Mouse (Mus musculus): Measurements from ENCODE around the gene Pfas. TPM values are rescaled to one million over a fixed set of nuclear protein-coding genes. Genes with fewer than 3 reads are reported as not detected.
"Not testable (repeated sequence)": the region's sequence is repeated elsewhere in the genome, so short reads cannot be mapped to it uniquely, and the experiment has no call there.

The Pfas gene
- total RNA-seq, 1 experiment from 2014 or later: 7.1 TPM

- ATAC-seq (replicated peaks; ENCODE audit: insufficient number of reproducible peaks, low FRiP score, low TSS enrichment, poor library complexity, severe bottlenecking): no peak
These were observed 53.9 kb downstream of the Pfas start for GRCm38 (mm10) chr11:68954408-68954807.

- ATAC-seq (replicated peaks; ENCODE audit: insufficient number of reproducible peaks, low FRiP score, low TSS enrichment, poor library complexity, severe bottlenecking): no peak
These were observed 54.4 kb downstream of the Pfas start for GRCm38 (mm10) chr11:68953903-68954302.

- no peak for ATAC-seq (replicated peaks; ENCODE audit: insufficient number of reproducible peaks, low FRiP score, low TSS enrichment, poor library complexity, severe bottlenecking)
These were observed 60.7 kb downstream of the Pfas start for GRCm38 (mm10) chr11:68947542-68947993.

- ATAC-seq (replicated peaks; ENCODE audit: insufficient number of reproducible peaks, low FRiP score, low TSS enrichment, poor library complexity, severe bottlenecking): no peak
These were observed 61.3 kb downstream of the Pfas start for GRCm38 (mm10) chr11:68946806-68947440.

GRCm38 (mm10) chr11:68946001-68946400 is 62.3 kb downstream of the Pfas start:
- ATAC-seq (replicated peaks; ENCODE audit: insufficient number of reproducible peaks, low FRiP score, low TSS enrichment, poor library complexity, severe bottlenecking): no peak

GRCm38 (mm10) chr11:68945245-68945644 is 63.0 kb downstream of the Pfas start:
- ATAC-seq (replicated peaks; ENCODE audit: insufficient number of reproducible peaks, low FRiP score, low TSS enrichment, poor library complexity, severe bottlenecking): no peak

- ATAC-seq (replicated peaks; ENCODE audit: insufficient number of reproducible peaks, low FRiP score, low TSS enrichment, poor library complexity, severe bottlenecking): no peak
These were observed 65.5 kb downstream of the Pfas start for GRCm38 (mm10) chr11:68942731-68943130.

- ATAC-seq (replicated peaks; ENCODE audit: insufficient number of reproducible peaks, low FRiP score, low TSS enrichment, poor library complexity, severe bottlenecking): no peak
These were observed 67.7 kb downstream of the Pfas start for GRCm38 (mm10) chr11:68940516-68940915.

- peak; percentile 97 for ATAC-seq (replicated peaks; ENCODE audit: insufficient number of reproducible peaks, low FRiP score, low TSS enrichment, poor library complexity, severe bottlenecking)
These were observed 68.6 kb downstream of the Pfas start for GRCm38 (mm10) chr11:68939451-68940304.

- not testable (repeated sequence) for ATAC-seq (replicated peaks; ENCODE audit: insufficient number of reproducible peaks, low FRiP score, low TSS enrichment, poor library complexity, severe bottlenecking)
These were observed 71.3 kb downstream of the Pfas start for GRCm38 (mm10) chr11:68936951-68937350.

Other genes with a start within 250 kb of the Pfas start
- 152 to 252 TPM (median 234 TPM) in 3 replicates for gene Ndel1, start 136.6 kb downstream of the Pfas start, total RNA-seq (2017)
- not detected in 3 replicates for gene Rnf222, start 119.9 kb downstream of the Pfas start, total RNA-seq (2017)
- gene Rpl26, start 106.9 kb downstream of the Pfas start, total RNA-seq (2017): 2,881 to 4,104 TPM (median 3,946 TPM) in 3 replicates
- not detected in 3 replicates for gene Odf4, start 81.4 kb downstream of the Pfas start, total RNA-seq (2017)
- gene Arhgef15, start 51.0 kb downstream of the Pfas start, total RNA-seq (2017): not detected in 3 replicates
- gene Slc25a35, start 40.3 kb downstream of the Pfas start, total RNA-seq (2017): 0.38 to 1.7 TPM in 2 of 3 replicates, not detected in the other
- gene Rangrf, start 33.3 kb downstream of the Pfas start, total RNA-seq (2017): 1.9 to 10.1 TPM (median 2.6 TPM) in 3 replicates
- gene Ctc1, start 7.5 kb upstream of the Pfas start, total RNA-seq (2017): 4.1 to 16.3 TPM (median 12.3 TPM) in 3 replicates
- 1.1 to 8.3 TPM (median 4.8 TPM) in 3 replicates for gene Aurkb, start 37.2 kb upstream of the Pfas start, total RNA-seq (2017)
- 12.4 to 16.1 TPM (median 13.3 TPM) in 3 replicates for gene Borcs6, start 51.3 kb upstream of the Pfas start, total RNA-seq (2017)
- 1.1 TPM in 1 of 3 replicates, not detected in the others for gene Tmem107, start 62.3 kb upstream of the Pfas start, total RNA-seq (2017)
- gene Vamp2, start 80.0 kb upstream of the Pfas start, total RNA-seq (2017): 13.1 to 89.9 TPM (median 23.6 TPM) in 3 replicates
- gene Per1, start 86.8 kb upstream of the Pfas start, total RNA-seq (2017): 44.9 to 89.7 TPM (median 81.1 TPM) in 3 replicates
- gene Hes7, start 111.9 kb upstream of the Pfas start, total RNA-seq (2017): 0.49 TPM in 1 of 3 replicates, not detected in the others
- not detected in 3 replicates for gene 9130213A22Rik, start 114.1 kb upstream of the Pfas start, total RNA-seq (2017)
- gene Aloxe3, start 117.4 kb upstream of the Pfas start, total RNA-seq (2017): 0.32 to 0.57 TPM in 2 of 3 replicates, not detected in the other
- not detected in 3 replicates for gene Alox12b, start 148.5 kb upstream of the Pfas start, total RNA-seq (2017)
- 1.4 to 2.3 TPM (median 1.5 TPM) in 3 replicates for gene Alox8, start 189.4 kb upstream of the Pfas start, total RNA-seq (2017)
- gene Gucy2e, start 228.6 kb upstream of the Pfas start, total RNA-seq (2017): 0.32 TPM in 1 of 3 replicates, not detected in the others